Mouse (Mus musculus) liver, embryonic 13.5 days (tissue): ENCODE measurements around the gene Atxn1. TPM values are rescaled to one million over a fixed set of nuclear protein-coding genes. Genes with fewer than 3 reads are reported as not detected.

Experiments used
- ATAC-seq: fragments of 200-750 bp; cut with Nextera tagmentation; 2 replicates; pipeline ENCODE4 v1.8.0; 2017; ENCODE audit warnings: low read depth, mild to moderate bottlenecking, moderate number of reproducible peaks, moderate library complexity
- DNase-seq: peaks from one replicate; pipeline ENCODE4 v3.0.0; 2022
- H3K27ac ChIP-seq: fragments of 300-500 bp; sonication (generic); 2 replicates; pipeline ENCODE4 v1.5.1; 2015; ENCODE audit warnings: moderate library complexity, mild to moderate bottlenecking, inconsistent platforms
- H3K27me3 ChIP-seq: fragments of 300-500 bp; sonication (generic); 2 replicates; pipeline ENCODE4 v1.6.1; 2015; ENCODE audit warnings: mild to moderate bottlenecking, inconsistent platforms
- H3K36me3 ChIP-seq: fragments of 300-500 bp; sonication (generic); 2 replicates; pipeline ENCODE4 v1.6.1; 2015; ENCODE audit warnings: mild to moderate bottlenecking, inconsistent platforms
- H3K4me1 ChIP-seq: fragments of 300-500 bp; sonication (generic); replicated peaks from 2 replicates; pipeline ENCODE4 v1.6.1; 2015; ENCODE audit warnings: inconsistent platforms
- H3K4me2 ChIP-seq: fragments of 300-500 bp; sonication (generic); 2 replicates; pipeline ENCODE4 v1.6.1; 2015; ENCODE audit warnings: inconsistent platforms, mild to moderate bottlenecking, moderate library complexity
- H3K4me3 ChIP-seq: fragments of 300-500 bp; sonication (generic); replicated peaks from 2 replicates; pipeline ENCODE4 v1.5.1; 2015; ENCODE audit warnings: mild to moderate bottlenecking, inconsistent platforms
- H3K9ac ChIP-seq: fragments of 300-500 bp; sonication (generic); 2 replicates; pipeline ENCODE4 v1.6.1; 2015; ENCODE audit warnings: mild to moderate bottlenecking, inconsistent platforms
- H3K9me3 ChIP-seq: fragments of 300-500 bp; sonication (generic); replicated peaks from 2 replicates; pipeline ENCODE4 v1.6.1; 2016; ENCODE audit warnings: inconsistent platforms
- WGBS: fragments of 180-500 bp; shearing (Covaris S2); methylation state at CpG from one replicate; pipeline ENCODE4 v1.1.7; 2015; ENCODE audit not compliant: insufficient replicate concordance; 5-methylcytosine and 5-hydroxymethylcytosine counted together
- polyA plus RNA-seq: library from polyadenylated mRNA; unstranded; fragments of >200 nt; fragmentation: Nextera tagmentation; extraction: Ambion mirVana; gene quantifications from 2 replicates; pipeline ENCODE4 v1.2.1, GENCODE M21; 2015

Gene Atxn1
- polyA plus RNA-seq, 1 experiment from 2014 or later = 1.5 TPM

DNA sequence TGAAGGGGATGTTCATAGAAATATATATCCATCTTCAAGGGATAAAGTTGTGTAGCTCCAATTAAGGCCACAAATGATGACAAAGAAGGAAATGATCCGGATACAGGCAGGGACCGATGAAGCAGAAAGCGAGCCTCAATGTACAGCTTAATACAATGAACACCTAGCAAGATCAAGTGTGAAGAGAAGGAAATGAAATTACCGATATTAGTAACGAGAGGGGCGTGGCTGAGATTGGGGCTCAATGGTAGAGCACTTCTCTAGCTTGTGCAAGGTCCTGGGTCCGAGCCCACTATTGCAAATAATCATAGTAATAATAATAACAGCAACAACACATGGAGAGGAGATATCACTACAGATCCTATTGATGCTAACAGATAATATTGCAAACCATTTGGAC, 54.5 kb downstream of the Atxn1 start:
- Histone ChIP-seq H3K4me1 (peaks cover 41% of the 10 kb centered on the region), H3K27me3 (no peaks in the 10 kb centered on the region), H3K36me3 (no peaks in the 10 kb centered on the region), H3K27ac (no peak overlapping the region), H3K4me2 (no peak overlapping the region), H3K4me3 (no peak overlapping the region), H3K9me3 (no peaks in the 10 kb centered on the region), H3K9ac (no peak overlapping the region)
- WGBS = 80% methylated on average over 7 of the region's 7 CpGs
- no peak for DNase-seq
- ATAC-seq = no peak

- DNase-seq (no peak), ATAC-seq (no peak)
- WGBS = 66% methylated on average over 6 of the region's 6 CpGs
- Histone ChIP-seq H3K9me3 (no peaks in the 10 kb centered on the region), H3K36me3 (no peaks in the 10 kb centered on the region), H3K27me3 (no peaks in the 10 kb centered on the region), H3K4me3 (no peak overlapping the region), H3K27ac (peak overlapping the region; percentile 36; the same call in 1 of the 2 replicates), H3K9ac (no peak overlapping the region), H3K4me1 (peaks cover 63% of the 10 kb centered on the region), H3K4me2 (peak overlapping the region; percentile 38)
These were observed 57.6 kb downstream of the Atxn1 start for GRCm38 (mm10) chr13:45907181-45907691.

DNA sequence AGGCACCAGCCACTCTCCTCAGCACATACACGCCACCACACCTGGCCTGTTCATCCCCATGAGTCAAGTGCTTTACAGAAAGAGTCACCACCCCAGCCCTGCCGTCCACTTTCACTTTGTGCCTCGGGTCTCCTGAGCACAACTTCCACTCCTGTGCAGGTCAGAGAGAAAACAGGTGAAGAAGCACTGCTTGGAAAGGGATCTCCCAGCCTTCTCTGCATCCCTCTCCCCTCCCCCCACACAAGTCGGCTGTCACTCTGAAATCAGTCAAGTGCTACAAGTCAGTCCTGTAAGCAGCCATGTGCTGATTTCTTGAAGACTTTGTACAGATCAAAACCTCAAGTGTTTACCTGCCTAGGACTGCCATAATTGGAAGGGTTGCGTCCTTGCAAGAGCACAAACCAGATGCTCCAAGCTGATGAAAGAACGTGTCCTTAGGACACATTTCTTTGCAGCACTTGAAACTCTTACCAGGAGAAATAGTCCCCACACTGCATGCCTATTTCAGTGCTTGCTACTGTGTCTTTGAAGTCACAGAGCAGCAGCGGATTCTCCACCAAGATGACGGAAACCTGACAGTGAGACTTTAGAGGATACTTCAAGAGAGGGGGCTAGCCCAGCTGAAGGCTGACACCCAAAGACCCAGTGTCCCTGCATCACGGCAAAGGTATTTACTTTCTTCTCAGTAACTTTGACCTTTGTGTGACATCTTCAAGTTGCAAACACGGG, 58.2 kb downstream of the Atxn1 start:
- Histone ChIP-seq H3K4me1 (peaks cover 63% of the 10 kb centered on the region), H3K9me3 (no peaks in the 10 kb centered on the region), H3K4me2 (peak overlapping the region; percentile 38), H3K9ac (no peak overlapping the region), H3K27ac (no peak overlapping the region), H3K4me3 (no peak overlapping the region), H3K27me3 (no peaks in the 10 kb centered on the region), H3K36me3 (no peaks in the 10 kb centered on the region)
- ATAC-seq (no peak), DNase-seq (no peak)
- WGBS = 58% methylated on average over 10 of the region's 10 CpGs

GRCm38 (mm10) chr13:45904955-45905354, 59.9 kb downstream of the Atxn1 start:
- Histone ChIP-seq H3K4me2 (peak overlapping the region; percentile 55), H3K27ac (peak overlapping the region; percentile 87), H3K4me1 (peaks cover 58% of the 10 kb centered on the region), H3K36me3 (no peaks in the 10 kb centered on the region), H3K27me3 (no peaks in the 10 kb centered on the region), H3K9ac (no peak overlapping the region; the same call in 1 of the 2 replicates), H3K4me3 (no peak overlapping the region), H3K9me3 (no peaks in the 10 kb centered on the region)
- ATAC-seq = no peak
- no peak for DNase-seq
- WGBS = 12% methylated on average over 4 of the region's 4 CpGs

DNA sequence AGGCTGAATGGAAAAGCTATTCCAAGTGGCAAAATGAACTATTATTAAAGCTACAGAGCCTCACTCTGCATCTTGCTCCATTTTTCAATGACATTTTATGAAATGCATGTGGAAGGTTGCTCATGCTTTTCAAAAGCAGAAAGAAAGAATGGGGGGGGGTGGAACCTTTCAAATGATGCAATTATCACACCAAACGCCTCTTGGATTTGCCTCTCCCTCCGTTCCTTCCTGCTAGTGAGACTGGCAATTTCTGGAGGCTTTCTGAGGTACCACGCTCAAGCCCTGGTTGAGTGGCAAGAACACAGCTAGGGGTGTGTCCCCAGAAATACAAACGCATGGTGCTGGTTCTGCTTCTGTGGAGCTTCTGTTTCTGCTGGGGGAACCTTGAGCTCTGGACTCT, 60.4 kb downstream of the Atxn1 start:
- 8% methylated on average over 4 of the region's 4 CpGs for WGBS
- Histone ChIP-seq H3K9me3 (no peaks in the 10 kb centered on the region), H3K4me1 (peaks cover 58% of the 10 kb centered on the region), H3K4me2 (peak overlapping the region; percentile 55), H3K4me3 (no peak overlapping the region), H3K27ac (peak overlapping the region; percentile 87), H3K27me3 (no peaks in the 10 kb centered on the region), H3K36me3 (no peaks in the 10 kb centered on the region), H3K9ac (no peak overlapping the region; the same call in 1 of the 2 replicates)
- ATAC-seq (no peak), DNase-seq (no peak)

GRCm38 (mm10) chr13:45903519-45904274, 61.1 kb downstream of the Atxn1 start:
- Histone ChIP-seq H3K27ac (peak overlapping the region; percentile 87), H3K4me2 (peak overlapping the region; percentile 55), H3K9ac (peak overlapping the region; percentile 51), H3K9me3 (no peaks in the 10 kb centered on the region), H3K27me3 (no peaks in the 10 kb centered on the region), H3K4me1 (peaks cover 58% of the 10 kb centered on the region), H3K36me3 (no peaks in the 10 kb centered on the region), H3K4me3 (peak overlapping the region; percentile 16; the same call in 1 of the 2 replicates)
- ATAC-seq (peak; percentile 84), DNase-seq (peak; percentile 51)
- WGBS = 10% methylated on average over 12 of the region's 12 CpGs

GRCm38 (mm10) chr13:45902457-45902856, 62.4 kb downstream of the Atxn1 start:
- no peak for DNase-seq
- Histone ChIP-seq H3K36me3 (no peaks in the 10 kb centered on the region), H3K4me2 (no peak overlapping the region), H3K4me3 (no peak overlapping the region), H3K27me3 (no peaks in the 10 kb centered on the region), H3K9me3 (no peaks in the 10 kb centered on the region), H3K4me1 (peaks cover 49% of the 10 kb centered on the region), H3K9ac (no peak overlapping the region), H3K27ac (no peak overlapping the region)
- 86% methylated on average over 5 of the region's 5 CpGs for WGBS
- ATAC-seq = no peak

DNA sequence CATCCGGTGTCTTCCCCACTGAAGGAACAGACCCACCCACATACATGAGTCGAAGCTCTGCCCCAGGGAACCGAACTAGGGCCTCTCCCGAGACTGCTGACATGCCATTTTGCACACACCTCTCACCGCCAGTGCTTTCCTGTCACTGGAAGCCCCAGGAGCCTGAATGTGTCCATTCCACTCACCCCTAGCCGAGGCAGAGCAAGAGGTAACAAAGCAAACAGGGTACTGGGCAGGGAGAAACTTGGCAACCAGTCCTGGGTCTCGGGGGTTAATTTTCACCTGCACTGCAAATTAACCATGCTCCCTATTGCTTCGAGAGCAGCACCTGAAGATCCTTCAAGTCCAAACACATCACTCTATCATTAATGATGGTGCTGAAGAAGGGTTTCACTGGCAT, 64.0 kb downstream of the Atxn1 start:
- H3K9me3 ChIP-seq = no peaks in the 10 kb centered on the region
- no peak overlapping the region for H3K4me3 ChIP-seq
- peaks cover 35% of the 10 kb centered on the region for H3K4me1 ChIP-seq
- H3K36me3 ChIP-seq = no peaks in the 10 kb centered on the region
- H3K4me2 ChIP-seq = no peak overlapping the region
- H3K9ac ChIP-seq = no peak overlapping the region
- 71% methylated on average over 8 of the region's 8 CpGs for WGBS
- no peak for ATAC-seq
- H3K27ac ChIP-seq = no peak overlapping the region
- DNase-seq = no peak
- H3K27me3 ChIP-seq = no peaks in the 10 kb centered on the region

GRCm38 (mm10) chr13:45897571-45897970, 67.2 kb downstream of the Atxn1 start:
- no peaks in the 10 kb centered on the region for H3K9me3 ChIP-seq
- H3K9ac ChIP-seq = no peak overlapping the region
- no peak overlapping the region for H3K4me2 ChIP-seq
- WGBS = 58% methylated on average over 2 of the region's 2 CpGs
- no peaks in the 10 kb centered on the region for H3K36me3 ChIP-seq
- H3K27ac ChIP-seq = no peak overlapping the region
- no peaks in the 10 kb centered on the region for H3K27me3 ChIP-seq
- DNase-seq (no peak), ATAC-seq (no peak)
- no peak overlapping the region for H3K4me3 ChIP-seq
- H3K4me1 ChIP-seq = peaks cover 33% of the 10 kb centered on the region

DNA sequence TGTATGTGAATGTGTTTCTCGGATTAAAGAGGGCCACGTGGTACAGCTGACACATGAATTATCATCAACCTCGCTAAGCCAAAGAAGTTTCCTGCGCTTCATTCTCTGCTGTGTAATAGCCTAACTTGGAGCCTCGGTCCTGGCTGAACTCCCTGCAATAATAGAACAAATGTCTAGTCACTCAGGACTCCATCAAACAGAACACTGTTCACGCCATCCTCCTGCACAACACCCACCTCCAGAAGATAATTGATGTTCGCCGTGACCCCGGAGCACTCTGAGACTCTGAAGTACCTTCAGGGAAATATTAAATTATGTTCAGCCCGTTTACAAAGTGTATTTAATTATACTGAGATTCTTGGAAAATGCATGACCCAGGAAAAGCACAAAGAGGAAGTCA, 70.0 kb downstream of the Atxn1 start:
- no peaks in the 10 kb centered on the region for H3K36me3 ChIP-seq
- DNase-seq = no peak
- no peaks in the 10 kb centered on the region for H3K27me3 ChIP-seq
- H3K4me1 ChIP-seq = peaks cover 30% of the 10 kb centered on the region
- 78% methylated on average over 10 of the region's 10 CpGs for WGBS
- no peak overlapping the region for H3K4me2 ChIP-seq
- no peaks in the 10 kb centered on the region for H3K9me3 ChIP-seq
- H3K9ac ChIP-seq = no peak overlapping the region
- no peak overlapping the region for H3K4me3 ChIP-seq
- H3K27ac ChIP-seq = no peak overlapping the region
- no peak for ATAC-seq

GRCm38 (mm10) chr13:45894234-45894633, 70.6 kb downstream of the Atxn1 start:
- Histone ChIP-seq H3K27ac (no peak overlapping the region), H3K9me3 (no peaks in the 10 kb centered on the region), H3K4me1 (peaks cover 30% of the 10 kb centered on the region), H3K4me3 (no peak overlapping the region), H3K9ac (no peak overlapping the region), H3K27me3 (no peaks in the 10 kb centered on the region), H3K36me3 (no peaks in the 10 kb centered on the region), H3K4me2 (no peak overlapping the region)
- DNase-seq (no peak), ATAC-seq (peak; percentile 80)
- WGBS = 44% methylated on average over 6 of the region's 6 CpGs
